Mouse (Mus musculus) lung, postnatal 0 days (tissue): ENCODE results near the gene AI182371. TPM values are rescaled to one million over a fixed set of nuclear protein-coding genes. Genes with fewer than 3 reads are reported as not detected.

Source experiments
- ATAC-seq: fragments of 200-750 bp; cut with Nextera tagmentation; 2 replicates; pipeline ENCODE4 v1.8.0; 2017; ENCODE audit warnings: moderate library complexity
- DNase-seq: peaks from one replicate; pipeline ENCODE4 v3.0.0-alpha.2; 2016; ENCODE audit warnings: low spot score
- H3K27ac ChIP-seq: fragments of 300-500 bp; sonication (generic); 2 replicates; pipeline ENCODE4 v1.5.1; 2014; ENCODE audit warnings: antibody characterized with exemption, mild to moderate bottlenecking, low read length, mixed read lengths
- H3K27me3 ChIP-seq: fragments of 300-500 bp; sonication (generic); replicated peaks from 2 replicates; pipeline ENCODE4 v1.6.1; 2014; ENCODE audit warnings: low read length, mixed read lengths; ENCODE audit not compliant: insufficient read depth
- H3K36me3 ChIP-seq: fragments of 300-500 bp; sonication (generic); 2 replicates; pipeline ENCODE4 v1.6.1; 2014; ENCODE audit warnings: low read length, mixed read lengths; ENCODE audit not compliant: insufficient read depth
- H3K4me1 ChIP-seq: fragments of 300-500 bp; sonication (generic); 2 replicates; pipeline ENCODE4 v1.6.1; 2014; ENCODE audit warnings: antibody characterized with exemption, low read depth, low read length, mixed read lengths; ENCODE audit not compliant: insufficient read depth
- H3K4me2 ChIP-seq: fragments of 300-500 bp; sonication (generic); replicated peaks from 2 replicates; pipeline ENCODE4 v1.6.1; 2014; ENCODE audit warnings: low read depth, mild to moderate bottlenecking, low read length, moderate library complexity, mixed read lengths
- H3K4me3 ChIP-seq: fragments of 300-500 bp; sonication (generic); 2 replicates; pipeline ENCODE4 v1.5.1; 2014; ENCODE audit warnings: low read depth, low read length
- H3K9ac ChIP-seq: fragments of 300-500 bp; sonication (generic); replicated peaks from 2 replicates; pipeline ENCODE4 v1.6.1; 2014; ENCODE audit warnings: low read depth, mild to moderate bottlenecking
- H3K9me3 ChIP-seq: fragments of 300-500 bp; sonication (generic); 2 replicates; pipeline ENCODE4 v1.6.1; 2016; ENCODE audit warnings: low read length, mixed read lengths
- CTCF ChIP-seq: IDR thresholded peaks from 2 replicates; pipeline ENCODE4 v1.5.1; 2016; ENCODE audit warnings: antibody characterized with exemption, mild to moderate bottlenecking
- EP300 ChIP-seq: IDR thresholded peaks from 2 replicates; pipeline ENCODE4 v1.6.1; 2016; ENCODE audit warnings: antibody characterized with exemption, mild to moderate bottlenecking, control low read depth
- WGBS: fragments of 180-500 bp; shearing (Covaris S2); extraction: QIAGEN DNeasy Blood & Tissue Kit; methylation state at CpG from one replicate; pipeline ENCODE4 v1.1.7; 2014; 5-methylcytosine and 5-hydroxymethylcytosine counted together
- polyA plus RNA-seq: library from polyadenylated mRNA; unstranded; fragments of >200 nt; fragmentation: Nextera tagmentation; extraction: Ambion mirVana; gene quantifications from 2 replicates; pipeline ENCODE4 v1.2.1, GENCODE M21; 2015

AI182371 gene
- polyA plus RNA-seq, 1 experiment from 2014 or later, result 3.0 TPM

DNA sequence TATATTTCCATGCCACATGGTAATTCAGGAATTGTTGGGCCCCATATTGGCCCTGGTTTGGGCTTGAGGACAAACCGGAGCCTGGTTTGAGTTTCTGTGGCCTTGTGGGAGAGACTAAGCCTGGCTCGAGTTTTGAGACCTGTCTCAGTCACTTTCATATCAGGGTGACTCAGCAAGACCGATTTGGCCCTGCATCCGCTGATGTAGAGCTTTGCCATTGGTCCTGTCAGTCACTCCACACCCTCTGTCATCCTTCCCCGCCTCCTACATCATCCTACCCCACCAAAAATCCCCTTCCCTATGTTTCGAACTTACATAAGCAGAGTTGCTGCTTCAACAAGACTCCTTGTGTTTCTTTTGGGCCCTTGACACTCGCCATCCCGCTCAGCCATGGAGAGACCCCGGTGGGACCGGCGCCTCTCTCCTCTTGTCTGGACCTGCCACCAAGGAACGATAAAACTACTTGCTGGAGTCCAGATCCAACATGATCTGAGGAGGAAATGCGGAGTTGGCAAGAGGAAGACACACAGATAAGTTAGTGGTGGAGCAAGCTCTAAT lies 34.7 kb downstream of the AI182371 start:
- H3K9me3 ChIP-seq, result no peaks in the 10 kb centered on the region
- no peak overlapping the region for H3K9ac ChIP-seq
- no peak overlapping the region for H3K4me3 ChIP-seq
- no peaks in the 10 kb centered on the region for H3K27me3 ChIP-seq
- TF ChIP-seq EP300 (no peak), CTCF (no peak)
- no peaks in the 10 kb centered on the region for H3K4me1 ChIP-seq
- no peak for ATAC-seq
- H3K4me2 ChIP-seq, result no peak overlapping the region
- no peak overlapping the region for H3K27ac ChIP-seq
- no peaks in the 10 kb centered on the region for H3K36me3 ChIP-seq
- 85% methylated on average over 13 of the region's 13 CpGs for whole genome bisulfite sequencing
- DNase-seq, result no peak

DNA sequence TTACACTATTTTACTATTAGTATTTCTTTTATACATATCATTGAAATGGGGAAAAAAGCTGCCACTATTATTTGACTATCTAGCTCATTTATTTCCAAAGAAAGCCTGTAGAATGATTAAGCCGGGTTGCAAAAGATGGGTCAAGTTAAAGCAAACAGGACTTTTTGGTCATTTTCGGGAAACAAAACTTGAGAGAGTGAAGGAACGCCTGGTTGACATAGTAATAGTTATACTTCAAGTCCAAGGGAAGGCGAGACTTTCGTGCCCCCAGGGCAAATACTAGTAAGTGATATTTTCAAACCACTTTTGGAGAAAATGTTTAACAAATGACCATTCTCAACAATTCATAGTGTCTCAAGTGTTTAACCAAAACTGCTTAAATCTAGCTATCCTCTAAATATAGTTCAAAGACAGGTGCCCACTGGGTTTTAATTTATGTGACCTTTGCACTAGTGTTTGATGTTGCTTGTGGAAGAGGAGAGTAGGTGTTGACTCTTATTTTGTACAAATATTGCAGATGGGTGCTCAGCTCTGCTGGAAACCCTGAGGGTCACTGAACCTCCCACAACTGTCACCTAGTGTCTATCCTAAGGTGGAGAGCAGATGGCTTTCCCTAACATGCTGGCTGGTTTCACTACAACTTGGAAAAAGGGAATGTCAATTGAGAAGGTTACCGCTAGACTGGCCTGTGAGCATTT lies 37.9 kb downstream of the AI182371 start:
- Histone ChIP-seq H3K27ac (peak overlapping the region; percentile 8; the same call in 1 of the 2 replicates), H3K9ac (no peak overlapping the region), H3K36me3 (no peaks in the 10 kb centered on the region), H3K9me3 (no peaks in the 10 kb centered on the region), H3K4me1 (no peaks in the 10 kb centered on the region), H3K4me3 (no peak overlapping the region), H3K27me3 (no peaks in the 10 kb centered on the region), H3K4me2 (no peak overlapping the region)
- DNase-seq (peak; percentile 69), ATAC-seq (peak; percentile 81)
- WGBS, result 54% methylated on average over 6 of the region's 6 CpGs
- TF ChIP-seq EP300 (peak; percentile 85), CTCF (no peak)

- DNase-seq, result peak; percentile 32
- Histone ChIP-seq H3K4me3 (peak within 1 kb of the TSS; percentile 6; the same call in 1 of the 2 replicates), H3K27ac (peak within 1 kb of the TSS; percentile 54; the same call in 1 of the 2 replicates), H3K9ac (no peak within 1 kb of the TSS), H3K4me2 (peak within 1 kb of the TSS; percentile 15; the same call in 1 of the 2 replicates), H3K27me3 (no peaks in the 10 kb centered on the region), H3K9me3 (no peaks in the 10 kb centered on the region), H3K36me3 (no peaks in the 10 kb centered on the region), H3K4me1 (no peaks in the 10 kb centered on the region)
- ATAC-seq, result no peak
- no peak for TF ChIP-seq CTCF
- WGBS, result 53% methylated on average over 5 of the region's 5 CpGs
Observed at GRCm38 (mm10) chr2:35061338-35061737, 40.0 kb downstream of the AI182371 start, which contains the start of gene Hc. Gene Hc (minus strand): TSS chr2:35061438.

DNA sequence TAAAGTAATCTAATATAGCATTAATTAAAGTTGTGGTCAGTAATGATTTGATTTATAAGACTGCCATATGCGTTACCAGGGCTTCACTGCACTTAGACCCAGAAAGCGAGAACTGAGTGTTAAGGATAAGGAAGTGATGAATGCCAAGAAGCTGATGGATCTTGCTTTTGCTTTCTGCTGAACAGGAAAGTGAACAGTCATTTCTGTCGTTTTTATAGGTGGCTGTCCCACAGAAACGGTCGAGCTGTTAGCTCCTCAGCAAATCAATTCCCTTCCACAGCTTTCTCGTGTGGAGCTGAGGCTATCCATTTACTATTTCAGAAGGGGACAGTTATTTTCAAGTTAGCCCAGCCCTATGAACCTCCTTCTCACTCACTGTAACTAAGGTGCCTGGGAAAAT lies 40.4 kb downstream of the AI182371 start:
- 22% methylated on average over 6 of the region's 6 CpGs for WGBS
- no peak overlapping the region for H3K9ac ChIP-seq
- no peaks in the 10 kb centered on the region for H3K9me3 ChIP-seq
- no peaks in the 10 kb centered on the region for H3K4me1 ChIP-seq
- peak overlapping the region; percentile 6; the same call in 1 of the 2 replicates for H3K4me3 ChIP-seq
- 0 out of 2 replicates have a peak overlapping the region, but pooled peaks have one; percentile 54 for H3K27ac ChIP-seq
- no peak for DNase-seq
- ATAC-seq, result no peak
- H3K4me2 ChIP-seq, result peak overlapping the region; percentile 15; the same call in 1 of the 2 replicates
- H3K27me3 ChIP-seq, result no peaks in the 10 kb centered on the region
- TF ChIP-seq CTCF (no peak), EP300 (no peak)
- H3K36me3 ChIP-seq, result no peaks in the 10 kb centered on the region

DNA sequence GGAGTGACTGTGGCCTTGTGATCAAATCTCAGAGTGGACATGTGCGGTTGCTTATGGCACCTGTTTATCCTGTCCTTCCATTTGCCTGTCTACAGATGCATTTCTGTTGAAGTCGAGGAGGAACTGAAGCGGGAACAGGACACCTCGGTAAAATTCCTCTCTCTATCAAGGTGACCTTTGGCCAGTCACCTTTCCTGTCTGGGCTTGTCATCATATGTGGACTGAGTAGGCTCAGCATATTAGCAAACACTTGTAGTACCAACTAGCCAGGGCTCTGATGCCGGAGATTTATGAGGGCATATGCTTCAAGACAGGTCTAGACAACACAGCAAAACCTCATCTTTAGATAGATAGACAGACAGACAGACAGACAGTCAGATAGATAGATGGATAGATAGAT lies 41.1 kb downstream of the AI182371 start:
- 53% methylated on average over 5 of the region's 5 CpGs for WGBS
- peak overlapping the region; percentile 11; the same call in 1 of the 2 replicates for H3K4me2 ChIP-seq
- ATAC-seq, result no peak

GRCm38 (mm10) chr2:35058325-35058724 lies 43.0 kb downstream of the AI182371 start:
- H3K4me1 ChIP-seq, result no peaks in the 10 kb centered on the region
- no peak for TF ChIP-seq EP300
- H3K27me3 ChIP-seq, result no peaks in the 10 kb centered on the region
- H3K27ac ChIP-seq, result no peak overlapping the region
- WGBS, result 68% methylated on average over 2 of the region's 2 CpGs
- H3K4me2 ChIP-seq, result 0 out of 2 replicates have a peak overlapping the region, but pooled peaks have one; percentile 17
- DNase-seq (no peak), ATAC-seq (no peak)
- no peak overlapping the region for H3K4me3 ChIP-seq
- H3K36me3 ChIP-seq, result no peaks in the 10 kb centered on the region
- H3K9ac ChIP-seq, result no peak overlapping the region
- H3K9me3 ChIP-seq, result no peaks in the 10 kb centered on the region

More for the DNA sequence above, 41.1 kb downstream of the AI182371 start:
- Histone ChIP-seq H3K4me1 (no peaks in the 10 kb centered on the region), H3K4me3 (no peak overlapping the region), H3K9me3 (no peaks in the 10 kb centered on the region), H3K27ac (no peak overlapping the region), H3K27me3 (no peaks in the 10 kb centered on the region), H3K36me3 (no peaks in the 10 kb centered on the region), H3K9ac (no peak overlapping the region)
- TF ChIP-seq EP300 (no peak), CTCF (no peak)
- DNase-seq, result no peak
